Mouse (Mus musculus) megakaryocyte, embryonic 14.5 days (primary cell): ENCODE results near the gene Dio3.

Source experiments
- FLI1 ChIP-seq: IDR thresholded peaks from 2 replicates; pipeline ENCODE4 v1.6.1; 2012; ENCODE audit warnings: low read length, inconsistent platforms, mixed read lengths
- GATA1 ChIP-seq: IDR thresholded peaks from 3 replicates; pipeline ENCODE4 v1.6.1; 2012; ENCODE audit warnings: mixed read lengths, low read length, inconsistent platforms, borderline replicate concordance

DNA sequence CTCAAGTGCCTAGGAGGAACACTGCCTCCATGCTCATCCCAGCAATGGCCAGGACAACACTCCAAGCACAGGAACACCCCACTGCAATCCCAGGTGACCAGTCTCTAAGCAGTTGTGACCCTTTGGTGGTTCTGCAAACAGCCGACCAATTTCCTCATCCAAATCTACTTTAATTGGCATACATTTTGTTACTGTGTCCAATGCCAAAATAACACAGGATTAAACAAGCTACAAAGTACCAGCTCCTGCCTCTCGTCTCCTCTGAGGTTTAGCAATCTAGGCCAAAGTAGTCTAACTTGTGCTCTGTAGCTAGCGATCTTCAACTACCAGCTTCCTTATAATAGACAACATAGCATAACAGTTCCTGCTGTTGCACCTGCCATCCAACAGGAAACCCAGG lies 10.6 kb upstream of the Dio3 start:
- no peak for TF ChIP-seq GATA1
- TF ChIP-seq FLI1, result no peak
